ENCODE assay signal across 18 mouse cellular contexts in genomic region chr9:123539823-123540222, GRCm38 (mm10). TPM values are rescaled to one million over a fixed set of nuclear protein-coding genes. Genes with fewer than 3 reads are reported as not detected.
DNase-seq lines count a peak whose midpoint lies in the region; ATAC-seq and TF ChIP-seq lines count a peak whose summit lies in the region.
"Had no signal": no experiment of that assay in that cellular context is flagged by ENCODE, and none has a peak within 500 bp of the region (broad histone marks: within the 10 kb centered on the region; RNA-seq: fewer than 3 reads in every experiment).

No protein-coding gene starts in this region.

- 70% methylated on average over 2 of the region's 2 CpGs for WGBS in kidney, embryonic 15.5 days

- TF ChIP-seq EP300 in CH12.LX (IDR thresholded peaks at IDR 0.05; ENCODE audit: low read length) = no peak

- TF ChIP-seq RAD21 in CH12.LX (IDR thresholded peaks at IDR 0.05; ENCODE audit: low read depth, low read length) = no peak

- POLR2A ChIA-PET in Patski (lab: Charles Lee) = no interaction called here

- ATAC-seq in Patski = peak; percentile 39
- peak; percentile 74; the same call in 1 of the 2 replicates for ATAC-seq in kidney, embryonic 15.5 days (replicated peaks; ENCODE audit: low FRiP score)
- ATAC-seq: forebrain, embryonic 15.5 days; hindbrain, embryonic 16.5 days had no signal

- intact Hi-C loops in gastrocnemius, postnatal 36 days (cut with DNase I) = no loop called here

- H3K9me3 ChIP-seq in CH12.LX (replicated peaks; ENCODE audit: low read length) = no peaks in the 10 kb centered on the region
- H3K9me3 ChIP-seq in kidney, embryonic 15.5 days (replicated peaks) = no peaks in the 10 kb centered on the region
- H3K9me3 ChIP-seq: embryonic facial prominence, embryonic 12.5 days; forebrain, embryonic 15.5 days; G1E; heart, embryonic 13.5 days; hindbrain, embryonic 12.5 days had no signal

- H3K79me2 ChIP-seq in CH12.LX (replicated peaks; ENCODE audit: control insufficient read depth, extremely low read depth, insufficient read depth, poor library complexity, severe bottlenecking) = peaks cover 64% of the 10 kb centered on the region

- peaks cover 8 to 62% of the 10 kb centered on the region in 2 experiments for H3K4me1 ChIP-seq in CH12.LX (ENCODE audit: control insufficient read depth in 1 of 2, insufficient read depth in 2 of 2)
- peaks cover 21% of the 10 kb centered on the region for H3K4me1 ChIP-seq in kidney, embryonic 15.5 days
- H3K4me1 ChIP-seq: embryonic facial prominence, embryonic 12.5 days; hindbrain, embryonic 12.5 days had no signal

- H3K4me3 ChIP-seq in CH12.LX (replicated peaks in 1 of 3; ENCODE audit: low read depth in 2 of 3, low read length in 2 of 3, poor library complexity in 1 of 3) = peak overlapping the region; percentile 38 to 50 (median 39)
- no peak overlapping the region for H3K4me3 ChIP-seq in kidney, embryonic 15.5 days (replicated peaks)
- H3K4me3 ChIP-seq: embryonic facial prominence, embryonic 12.5 days; forebrain, embryonic 15.5 days; heart, embryonic 13.5 days; hindbrain, embryonic 12.5 days had no signal

- H3K27me3 ChIP-seq in CH12.LX (replicated peaks) (no peaks in the 10 kb centered on the region), Patski (no peaks in the 10 kb centered on the region)
- no peaks in the 10 kb centered on the region for H3K27me3 ChIP-seq in kidney, embryonic 15.5 days
- H3K27me3 ChIP-seq: embryonic facial prominence, embryonic 12.5 days; forebrain, embryonic 15.5 days; heart, embryonic 13.5 days; hindbrain, embryonic 12.5 days had no signal

- no peak for TF ChIP-seq CTCF in CH12.LX (conservative IDR thresholded peaks at IDR 0.05 in 1 of 2, IDR thresholded peaks at IDR 0.05 in 1 of 2; ENCODE audit: low read depth in 2 of 2, low read length in 2 of 2)
- no peak for TF ChIP-seq CTCF in Patski (IDR thresholded peaks at IDR 0.05)

- CTCF ChIA-PET in Patski (lab: Charles Lee) = interaction anchor here (1.2 kb wide), 1 partner anchor 8 kb away, joined by 3 read pairs; no protein-coding TSS in a partner anchor

- in situ Hi-C loops in CH12.LX (cut with MboI; ENCODE audit: low pct_ligation_motif_present, low pct_unique_long_range_greater_than_20kb, low sequenced_read_pairs) (no loop called here), Patski (cut with MboI; ENCODE audit: low pct_unique_long_range_greater_than_20kb) (no loop called here)

- dilution Hi-C loops in CH12.LX (cut with MboI; ENCODE audit: extremely low pct_ligation_motif_present, extremely low pct_unique_long_range_greater_than_20kb, low sequenced_read_pairs) = no loop called here

- TF ChIP-seq POLR2A in CH12.LX (IDR thresholded peaks at IDR 0.05; ENCODE audit: low read depth, low read length) = no peak

- H3K27ac ChIP-seq in CH12.LX (ENCODE audit: insufficient read depth, low read depth) = peak overlapping the region; percentile 5; the same call in 1 of the 2 replicates
- H3K27ac ChIP-seq in kidney, embryonic 15.5 days = peak overlapping the region; percentile 54
- H3K27ac ChIP-seq: embryonic facial prominence, embryonic 12.5 days; forebrain, embryonic 15.5 days; heart, embryonic 13.5 days; hindbrain, embryonic 12.5 days had no signal

- H3K36me3 ChIP-seq in CH12.LX (replicated peaks in 1 of 2; ENCODE audit: control insufficient read depth in 1 of 2, insufficient read depth in 1 of 2, low read length in 1 of 2) = peaks cover 9 to 19% of the 10 kb centered on the region in 2 experiments
- peaks cover 21% of the 10 kb centered on the region for H3K36me3 ChIP-seq in kidney, embryonic 15.5 days

- DNase-seq in CH12.LX (ENCODE audit: extremely low read depth) (no peak), Patski (ENCODE audit: low read depth, low spot score) (no peak)
- peak; percentile 35 to 65 for DNase-seq in kidney, postnatal 25 days
- DNase-seq in right cerebral cortex, postnatal 25 days = no peak
- DNase-seq in ovary, postnatal 14 days (ENCODE audit: low spot score) = no peak
- no peak for DNase-seq in gastrocnemius, postnatal 36 days
- DNase-seq: adrenal gland, postnatal 14 days; cerebellum, adult 2 months; cerebellum, postnatal 10 days; gastrocnemius, postnatal 10 days; heart, postnatal 36 days had no signal

- H3K9ac ChIP-seq in CH12.LX (ENCODE audit: insufficient read depth, low read depth) = peak overlapping the region; percentile 38
- H3K9ac ChIP-seq in kidney, embryonic 15.5 days = no peak overlapping the region
- H3K9ac ChIP-seq: embryonic facial prominence, embryonic 12.5 days; forebrain, embryonic 15.5 days; heart, embryonic 13.5 days; hindbrain, embryonic 12.5 days had no signal

- peak overlapping the region; percentile 42 for H3K4me2 ChIP-seq in CH12.LX (ENCODE audit: insufficient read depth, low read depth, poor library complexity, severe bottlenecking)
- no peak overlapping the region for H3K4me2 ChIP-seq in kidney, embryonic 15.5 days
- H3K4me2 ChIP-seq: embryonic facial prominence, embryonic 12.5 days; forebrain, embryonic 15.5 days; heart, embryonic 13.5 days; hindbrain, embryonic 12.5 days had no signal

TF ChIP-seq in CH12.LX, 34 proteins besides CTCF, POLR2A, EP300 and RAD21:
- TF ChIP-seq ZMIZ1 (IDR thresholded peaks at IDR 0.05; ENCODE audit: low read depth, low read length) (no peak), MXI1 (IDR thresholded peaks at IDR 0.05; ENCODE audit: low read depth, low read length) (peak; percentile 25; the same call in 1 of the 2 replicates), RCOR1 (conservative IDR thresholded peaks at IDR 0.05; ENCODE audit: low read depth, low read length) (no peak)

RNA-seq across cellular contexts. Expression of gene Sacm1l, which starts 10.3 kb away (rescaled TPM):
- total RNA-seq in CH12.LX (2012; rRNA removed) (29.5 and 31.1 TPM in 2 replicates), CH12.LX (2014; rRNA removed) (67.6 and 77.0 TPM in 2 replicates)
- polyA plus RNA-seq in CH12.LX (2012; ENCODE audit: insufficient read length, low read depth) (37.4 and 38.2 TPM in 2 replicates), Patski (2021) (65.2 TPM)
- polyA plus RNA-seq in kidney, embryonic 15.5 days (2015; fragmentation: Nextera tagmentation; extraction: Ambion mirVana) = 56.1 and 64.2 TPM in 2 replicates
- 10 to 100 TPM; 16.1 to 19.7 TPM for total RNA-seq in gastrocnemius, postnatal 36 days (2021)

Comparison
In these comparisons a context has a peak if more than half of its experiments do, and no peak if none do; other contexts are left out.
1. DNase-seq: peak in kidney, postnatal 25 days (2 of 2); none in CH12.LX (single experiment), Patski (single experiment), right cerebral cortex, postnatal 25 days (single experiment), ovary, postnatal 14 days (single experiment) and gastrocnemius, postnatal 36 days (0 of 2).